Mouse (Mus musculus): ENCODE results near the gene Prtg.

The Prtg gene

DNA sequence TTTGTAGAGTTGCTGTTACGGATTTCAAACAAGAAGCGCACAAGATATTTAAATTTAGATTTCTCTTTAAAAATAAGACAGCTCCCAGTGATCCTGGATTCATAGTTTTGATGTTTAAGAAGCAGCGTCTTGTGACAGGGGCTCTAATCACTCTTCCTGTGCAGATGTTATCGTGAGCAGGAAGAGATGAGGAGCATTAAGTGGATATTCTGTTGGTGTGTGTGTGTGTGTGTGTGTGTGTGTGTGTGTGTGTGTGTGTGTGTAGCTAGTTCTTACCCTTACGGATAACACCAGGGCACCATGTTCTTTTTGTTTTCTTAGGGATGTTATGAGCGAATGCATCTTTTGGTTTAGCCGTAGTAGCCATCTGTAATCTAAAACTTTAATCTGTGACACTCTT is 5.4 kb downstream of the Prtg start:
- DNase-seq, result no peak

DNA sequence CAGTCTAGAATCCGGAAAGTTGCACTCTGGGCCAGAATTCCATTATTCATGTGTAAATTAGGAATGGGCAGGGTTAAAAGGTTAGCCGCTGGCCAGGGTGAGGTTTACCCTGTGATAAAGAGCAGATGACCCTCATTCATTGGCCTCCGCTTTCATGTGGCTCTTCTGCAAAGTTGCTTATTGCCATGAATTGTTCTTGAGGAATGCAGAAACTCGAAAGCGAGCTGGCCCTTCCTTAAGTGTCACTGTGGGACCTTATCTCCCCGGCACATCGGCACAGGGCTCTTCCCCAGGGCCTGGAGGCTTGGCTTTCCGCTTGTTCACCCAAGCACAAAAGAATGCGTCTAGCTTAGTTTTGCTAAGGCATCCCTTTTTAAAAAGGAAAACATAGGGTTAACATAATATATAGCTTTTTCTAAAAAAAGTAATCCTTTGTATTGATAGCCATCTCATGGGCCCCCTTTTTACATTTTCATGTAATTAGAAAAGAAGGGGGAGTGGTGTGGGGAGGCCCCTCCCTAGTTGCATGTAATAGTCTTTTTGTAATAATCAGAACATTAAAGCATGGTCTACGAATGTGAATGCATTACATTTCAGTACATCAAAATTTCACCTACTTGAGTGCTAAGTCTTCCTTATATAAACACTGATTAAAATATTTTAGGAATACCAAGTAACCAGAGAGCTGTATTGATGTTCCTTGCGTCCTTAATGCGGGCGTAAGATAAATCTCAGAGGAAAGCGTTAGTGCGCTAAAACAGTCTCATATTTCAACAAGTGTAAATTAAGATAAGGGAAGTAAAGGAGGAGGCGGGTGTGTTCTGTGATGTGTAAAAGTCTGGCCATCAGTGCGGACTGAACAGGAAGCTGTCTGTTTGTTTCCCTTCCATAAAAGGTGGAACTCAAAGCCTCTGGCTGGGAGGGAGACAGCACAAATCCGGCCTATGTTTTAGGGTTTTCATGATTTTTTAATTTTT is 6.2 kb downstream of the Prtg start:
- no peak for DNase-seq

DNA sequence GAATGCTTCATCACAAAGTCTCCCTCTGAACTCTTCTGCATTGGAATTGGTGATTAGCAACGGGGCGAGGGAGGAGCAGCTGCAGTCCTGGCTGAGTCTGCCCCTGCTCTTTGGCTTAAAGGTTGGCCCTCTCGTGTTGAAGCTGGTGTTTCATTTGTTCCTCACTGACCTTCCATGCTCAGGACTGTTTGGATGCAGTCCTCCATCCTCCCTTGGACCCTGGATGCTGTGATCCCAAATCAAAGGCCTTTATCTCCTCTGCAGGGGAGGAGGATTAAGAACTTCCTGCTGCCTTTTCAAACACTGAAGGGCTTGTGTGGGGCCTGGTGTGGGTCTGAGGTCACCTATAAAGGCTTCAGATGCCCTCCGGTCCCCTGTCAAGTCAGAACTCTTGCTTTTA is 18.8 kb downstream of the Prtg start:
- DNase-seq, result no peak

DNA sequence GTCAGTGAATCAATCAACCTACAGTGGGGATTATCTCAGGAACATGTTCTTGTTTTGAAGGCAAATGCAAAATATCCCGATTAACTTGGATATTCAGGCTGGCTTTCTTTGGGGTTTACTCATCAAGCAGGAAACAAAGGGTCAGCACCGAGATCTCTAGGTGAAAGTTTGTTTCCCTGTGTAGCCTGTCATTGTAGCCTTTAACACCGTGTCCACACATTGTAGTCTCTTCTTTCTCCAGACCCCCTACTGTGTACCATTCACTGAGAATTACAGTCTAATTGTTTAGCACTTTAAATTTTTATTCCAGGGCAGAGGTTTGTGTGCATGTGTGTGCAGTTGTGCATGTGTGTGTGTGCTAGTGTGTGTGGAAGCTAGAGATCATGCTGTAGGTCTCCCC is 19.3 kb downstream of the Prtg start:
- DNase-seq, result no peak

DNA sequence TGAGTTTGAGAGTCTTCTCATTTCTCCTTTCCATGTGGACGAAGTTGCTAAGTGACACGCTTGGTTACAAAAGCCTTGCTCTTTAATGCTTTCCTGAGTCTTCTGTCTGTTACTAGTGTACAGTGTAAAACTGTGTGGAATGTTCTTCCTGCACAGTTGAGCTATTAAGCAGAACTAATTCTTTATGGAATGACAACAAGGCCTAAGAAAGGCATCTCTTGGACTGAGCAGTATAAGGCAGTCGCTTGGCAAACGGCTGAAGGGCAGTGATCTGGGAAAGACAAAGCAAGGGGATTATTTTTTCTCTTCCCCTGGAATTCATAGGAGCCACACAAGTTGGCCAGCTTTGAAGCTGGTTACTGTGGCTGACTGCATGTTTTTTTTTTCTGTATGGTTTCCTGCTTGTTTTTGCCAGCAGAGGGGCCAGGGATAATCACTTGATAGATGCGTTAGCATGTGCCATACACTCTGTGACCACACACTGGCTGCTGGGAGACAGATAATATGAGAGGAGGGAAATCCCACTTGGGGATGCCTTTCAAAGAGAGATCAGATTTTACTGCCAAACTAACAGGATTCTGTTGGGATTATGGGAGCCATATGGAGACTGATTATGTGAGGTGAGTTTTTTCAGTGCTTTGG is 22.1 kb downstream of the Prtg start:
- DNase-seq, result no peak

DNA sequence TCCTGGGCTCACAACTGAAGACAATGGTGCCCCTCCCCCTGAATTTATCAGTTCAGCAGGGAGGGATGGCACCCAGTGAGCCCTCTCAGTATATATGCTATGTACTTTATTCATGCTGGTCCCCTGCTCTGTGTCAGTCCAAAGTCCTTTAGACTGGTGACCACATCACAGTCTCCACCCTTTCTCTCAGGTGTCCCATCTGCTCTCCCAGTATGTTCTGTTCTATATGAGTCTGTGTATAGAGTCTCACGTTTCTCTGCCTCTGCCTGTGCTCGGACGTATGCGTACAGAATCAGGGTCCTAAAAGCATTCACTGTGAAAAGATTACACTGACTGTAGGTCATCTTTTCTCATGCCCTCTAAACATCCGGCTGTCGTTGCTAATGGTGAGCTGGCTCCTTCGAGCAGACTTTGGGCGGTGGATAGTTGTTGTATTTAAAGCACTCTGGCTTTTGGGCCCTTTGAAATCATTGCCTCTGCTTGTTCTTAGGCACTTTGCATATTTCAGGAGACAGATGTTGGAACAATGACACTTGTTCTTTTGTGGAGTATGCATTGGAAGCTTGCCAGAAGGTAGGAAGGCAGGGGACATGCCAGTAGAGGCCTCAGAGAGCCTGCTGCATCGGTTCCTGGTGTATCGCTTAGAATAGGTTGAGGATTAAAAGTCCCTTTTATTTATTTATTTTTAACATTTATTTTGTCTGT is 27.5 kb downstream of the Prtg start:
- DNase-seq, result no peak

DNA sequence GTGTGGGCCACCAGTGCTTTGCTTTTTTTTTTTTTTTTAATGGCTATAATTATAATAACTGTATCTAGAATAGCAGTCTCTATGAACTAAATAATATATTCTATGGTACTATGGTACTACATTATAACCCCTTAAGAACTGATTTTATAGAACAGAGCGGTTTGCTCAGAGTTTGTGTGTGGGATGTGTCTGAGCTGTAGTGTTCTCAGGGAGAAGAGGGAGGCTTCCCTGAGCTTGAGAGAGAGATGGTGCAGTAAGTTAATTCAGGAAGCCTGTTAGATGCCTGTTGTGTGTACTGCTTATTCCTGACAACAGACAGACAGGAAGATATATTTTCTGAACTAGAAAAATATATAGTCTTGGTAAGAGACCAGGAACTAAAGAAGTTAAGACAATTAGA is 28.3 kb downstream of the Prtg start:
- no peak for DNase-seq

DNA sequence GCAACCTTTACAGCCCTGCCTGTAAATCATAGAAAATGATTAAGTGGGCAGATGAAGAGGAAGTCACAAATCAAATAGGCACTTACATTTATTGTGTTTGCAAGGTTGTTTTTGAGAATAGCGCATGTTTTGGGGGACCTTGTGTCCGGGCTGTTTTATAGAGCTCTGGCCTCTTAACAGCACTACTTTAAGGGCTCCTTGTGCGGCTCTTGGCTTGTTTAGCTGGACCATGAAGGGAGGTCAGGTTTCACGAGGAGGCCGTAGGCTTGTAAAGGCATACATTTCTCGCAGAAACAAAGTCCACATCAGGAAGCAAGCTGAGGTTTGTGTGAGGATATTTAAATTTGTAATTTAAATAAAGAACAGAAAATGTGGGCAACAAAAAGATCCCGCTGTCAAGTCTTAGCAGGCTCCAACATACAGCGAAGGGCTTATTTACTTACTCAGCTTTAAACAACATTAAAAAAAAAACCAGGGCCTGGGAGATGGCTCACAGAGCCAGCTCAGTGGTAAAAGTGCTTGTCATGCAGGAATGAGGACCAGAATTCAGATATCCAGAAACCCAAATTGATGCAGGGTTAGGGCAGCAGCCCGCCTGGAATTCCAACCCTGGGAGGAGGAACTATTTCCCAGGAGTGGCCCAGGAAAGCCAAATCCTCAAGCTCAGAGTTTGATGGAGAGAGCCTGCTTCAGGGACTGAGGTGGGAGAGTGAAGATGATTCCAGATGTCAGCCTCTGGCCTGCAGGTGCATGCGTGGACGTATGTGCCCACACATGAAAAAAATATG is 30.2 kb downstream of the Prtg start:
- DNase-seq, result no peak

DNA sequence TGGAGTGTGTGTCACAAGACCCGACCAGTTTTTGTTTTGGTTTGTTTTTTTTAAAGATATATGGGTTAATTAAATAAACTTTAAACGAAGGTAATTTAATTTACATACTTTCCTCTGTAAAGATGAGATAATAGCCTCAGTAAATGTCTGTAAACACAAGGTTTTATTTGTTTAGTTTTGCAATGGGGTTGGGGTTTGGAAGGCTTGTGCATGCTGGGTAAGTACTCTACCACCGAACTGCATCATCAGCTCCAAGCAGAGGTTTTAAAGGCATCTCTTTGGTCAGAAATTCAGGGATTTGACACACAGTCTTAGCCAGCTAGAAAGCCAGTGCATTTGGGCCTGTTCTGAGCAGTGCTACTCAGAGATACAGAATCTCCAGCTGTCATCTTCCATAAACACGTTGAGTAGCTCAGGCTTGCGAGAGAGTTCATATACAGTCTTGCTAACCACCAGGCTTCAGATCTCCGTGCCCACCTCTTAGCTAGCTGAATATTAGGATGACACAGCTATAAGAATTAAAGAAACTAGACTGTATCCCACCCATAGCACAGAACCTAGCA is 31.0 kb downstream of the Prtg start:
- no peak for DNase-seq

DNA sequence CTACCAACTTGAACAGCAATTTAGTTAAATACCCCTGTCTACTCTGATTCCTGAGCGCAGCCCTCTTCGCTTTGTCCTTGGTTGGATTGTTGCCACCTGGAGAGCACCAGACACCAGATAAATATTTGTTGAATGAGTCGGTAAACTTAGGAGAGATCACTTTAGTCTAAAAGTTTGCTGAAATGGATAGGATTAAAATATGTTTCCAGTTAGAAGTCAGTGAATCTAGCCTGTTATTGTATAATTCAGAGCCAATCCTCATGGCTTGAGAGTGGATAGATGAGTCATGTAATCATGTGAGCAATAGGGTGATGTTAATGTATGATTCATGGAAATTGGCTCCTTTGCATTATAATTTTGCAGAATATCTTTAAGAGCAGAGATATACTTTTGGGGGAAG is 31.6 kb downstream of the Prtg start:
- no peak for DNase-seq

DNA sequence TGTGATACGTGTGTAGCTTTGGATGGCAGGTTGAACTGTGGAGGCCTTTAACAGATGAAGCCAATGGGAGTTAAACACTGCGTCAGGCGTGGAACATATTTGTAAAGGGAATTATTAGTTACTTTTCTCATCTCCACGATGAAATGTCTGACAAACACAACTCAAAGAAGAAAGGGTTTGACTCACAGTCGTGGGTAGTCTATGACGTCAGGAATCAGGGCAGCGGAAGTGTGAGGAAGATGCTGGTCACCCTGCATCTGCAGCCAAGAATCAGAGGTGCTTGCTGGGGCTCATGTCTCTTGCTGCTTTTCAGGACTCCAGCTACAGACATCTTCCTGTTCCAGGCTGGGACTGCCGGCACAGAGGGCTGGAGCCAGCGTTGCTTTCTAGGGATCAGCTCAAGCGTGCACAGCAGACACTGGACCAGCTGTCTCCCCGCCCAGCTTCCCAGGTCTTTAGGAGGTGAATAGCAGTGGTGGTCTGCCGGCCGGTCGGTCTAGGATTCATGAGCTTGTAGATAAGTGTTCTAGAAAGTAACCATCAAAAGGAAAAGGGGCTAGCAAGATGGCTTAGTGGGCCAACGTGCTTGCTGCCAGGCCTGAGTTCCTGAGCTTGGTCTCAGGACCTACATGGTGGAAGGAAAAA is 32.8 kb downstream of the Prtg start:
- no peak for DNase-seq

DNA sequence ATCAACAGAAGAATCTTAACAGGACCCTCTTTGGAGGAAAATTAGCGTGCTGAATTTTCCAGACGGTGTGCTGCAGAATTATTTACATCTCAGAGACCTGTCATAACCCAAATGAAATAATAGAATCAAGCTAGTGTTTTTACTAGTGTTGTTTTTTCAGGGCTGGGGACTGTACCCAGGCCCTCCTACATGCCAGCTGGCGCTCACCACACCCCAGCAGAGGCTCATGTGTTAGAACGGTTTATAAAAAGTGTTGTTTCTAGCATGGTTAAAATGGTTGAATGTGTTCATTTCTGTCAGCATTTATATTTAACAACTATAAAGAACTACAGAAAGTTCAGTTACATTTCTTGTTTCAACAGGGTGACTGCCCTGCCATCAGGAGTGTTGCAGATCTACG is 37.8 kb downstream of the Prtg start:
- no peak for DNase-seq

DNA sequence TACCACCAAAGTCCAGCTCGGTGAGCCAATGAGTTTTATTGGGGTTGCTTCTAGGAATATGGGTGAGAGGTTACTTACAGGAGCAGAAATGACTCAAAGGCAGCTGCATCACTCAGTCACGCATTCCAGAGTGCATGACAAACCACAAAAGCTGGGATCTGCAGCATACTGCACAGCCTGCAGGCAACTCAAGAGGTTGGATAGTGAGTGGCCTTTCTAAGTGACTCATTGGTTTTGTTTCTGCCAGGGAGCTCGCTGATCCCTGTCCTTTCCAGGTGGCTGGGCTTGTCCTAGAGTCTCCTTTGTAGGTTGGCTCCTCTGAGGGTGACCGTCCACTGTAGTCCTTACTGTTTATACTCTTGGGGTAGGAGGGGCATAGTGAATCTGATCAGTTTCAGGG is 39.5 kb downstream of the Prtg start:
- no peak for DNase-seq

DNA sequence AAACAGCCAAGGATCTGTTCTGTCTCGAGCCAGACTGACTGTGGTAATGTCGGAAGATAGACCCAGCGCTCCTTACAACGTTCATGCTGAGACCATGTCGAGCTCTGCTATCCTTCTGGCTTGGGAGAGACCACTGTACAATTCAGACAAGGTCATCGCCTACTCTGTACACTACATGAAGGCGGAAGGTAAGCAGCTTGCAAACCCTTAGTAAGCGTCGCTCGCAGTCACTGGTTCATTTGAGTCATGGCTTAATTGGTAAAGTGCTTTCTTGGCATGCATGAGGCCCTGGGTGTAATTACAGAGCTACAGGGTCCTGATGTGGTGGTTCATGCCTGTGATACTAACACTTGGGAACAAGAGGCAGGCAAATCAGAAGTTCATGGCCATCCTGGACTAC is 44.9 kb downstream of the Prtg start:
- no peak for DNase-seq

DNA sequence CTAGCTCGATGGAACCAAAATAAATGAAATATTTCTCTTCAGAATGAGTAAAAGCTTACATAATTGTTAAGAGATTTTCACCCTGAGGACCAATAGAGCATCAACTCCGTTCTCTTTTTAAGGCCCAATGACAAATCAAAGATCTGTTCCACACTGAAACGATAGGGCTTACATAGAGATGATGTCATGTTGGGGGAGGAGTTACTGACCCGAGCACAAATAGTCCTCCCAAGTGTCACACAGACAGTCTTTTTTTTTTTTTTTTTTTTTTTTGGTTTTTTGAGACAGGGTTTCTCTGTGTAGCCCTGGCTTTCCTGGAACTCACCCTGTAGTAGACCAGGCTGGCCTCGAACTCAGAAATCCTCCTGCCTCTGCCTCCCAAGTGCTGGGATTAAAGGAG is 45.3 kb downstream of the Prtg start:
- no peak for DNase-seq

DNA sequence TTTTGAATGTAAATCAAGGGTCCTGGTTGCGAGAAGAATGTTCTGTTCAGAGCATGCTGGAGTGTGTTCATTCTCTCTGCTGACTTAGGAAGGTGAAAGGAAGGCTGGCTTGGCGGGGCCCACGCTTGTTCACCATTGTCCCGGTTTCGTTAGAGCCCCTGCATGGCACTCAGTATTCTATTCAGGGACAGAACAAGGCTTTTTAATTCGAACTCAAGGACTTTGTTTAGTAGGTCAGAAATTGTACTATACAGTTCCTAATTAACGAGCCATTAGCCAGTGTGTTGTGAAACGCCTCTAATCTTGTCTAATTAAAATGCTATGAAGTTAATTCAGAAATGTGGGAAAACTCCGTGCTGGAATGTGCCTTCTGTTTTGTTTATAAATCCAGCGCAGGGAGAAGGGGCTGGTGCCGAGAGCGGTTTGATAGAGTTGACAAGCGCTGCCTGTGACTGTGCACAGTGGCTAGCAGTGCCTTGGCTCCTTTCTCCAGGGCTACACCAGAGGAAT is 47.1 kb downstream of the Prtg start:
- no peak for DNase-seq

DNA sequence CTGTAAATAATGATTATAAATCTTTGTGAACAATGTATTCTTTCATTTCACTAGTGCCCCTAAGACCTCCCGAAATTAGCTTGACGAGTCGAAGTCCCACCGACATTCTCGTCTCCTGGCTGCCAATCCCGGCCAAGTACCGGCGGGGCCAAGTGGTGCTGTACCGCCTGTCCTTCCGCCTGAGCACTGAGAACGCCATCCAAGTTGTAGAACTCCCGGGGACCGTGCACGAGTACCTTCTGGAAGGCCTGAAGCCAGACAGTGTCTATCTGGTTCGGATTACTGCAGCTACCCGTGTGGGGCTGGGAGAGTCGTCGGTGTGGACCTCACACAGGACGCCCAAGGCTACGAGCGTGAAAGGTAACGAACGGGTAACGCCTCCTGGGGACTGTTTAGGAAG is 50.0 kb downstream of the Prtg start:
- peak in 1 of 2 experiments; percentile 10 for DNase-seq

DNA sequence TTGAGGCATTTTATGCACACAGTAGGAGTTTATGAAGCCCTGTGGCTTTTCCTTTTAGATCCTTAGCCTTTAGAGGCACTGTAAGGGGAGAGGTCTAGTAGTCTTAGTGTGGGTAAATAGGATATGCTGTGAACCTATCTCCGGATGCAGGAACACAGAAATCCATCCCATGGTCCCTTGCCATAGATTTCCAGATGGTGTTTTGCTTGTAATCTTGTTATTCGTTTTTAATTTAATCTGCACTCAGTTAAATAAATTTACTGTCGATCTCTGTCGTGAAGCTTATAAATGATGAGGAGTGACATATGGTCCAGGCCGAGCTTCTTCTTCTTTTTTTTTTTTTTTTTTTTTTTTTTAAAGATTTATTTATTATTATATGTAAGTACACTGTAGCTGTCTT is 54.1 kb downstream of the Prtg start:
- DNase-seq, result no peak

DNA sequence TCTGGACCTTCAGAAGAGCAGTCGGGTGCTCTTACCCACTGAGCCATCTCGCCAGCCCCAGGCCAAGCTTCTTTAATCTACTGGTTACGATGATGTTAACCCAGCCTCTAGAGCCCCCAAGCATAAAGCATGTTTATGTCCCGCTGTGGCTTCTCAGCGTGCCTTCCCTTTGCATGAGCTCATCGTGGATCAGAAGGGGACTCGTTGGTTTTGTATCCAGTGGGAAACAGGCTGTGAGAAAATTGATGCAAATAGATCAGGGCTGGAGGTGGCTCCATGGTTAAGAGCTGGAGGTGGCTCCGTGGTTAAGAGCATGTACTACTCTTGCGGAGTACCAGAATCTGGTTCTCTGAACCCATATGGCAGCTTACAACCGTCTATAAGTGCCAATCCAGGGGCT is 54.6 kb downstream of the Prtg start:
- no peak for DNase-seq

DNA sequence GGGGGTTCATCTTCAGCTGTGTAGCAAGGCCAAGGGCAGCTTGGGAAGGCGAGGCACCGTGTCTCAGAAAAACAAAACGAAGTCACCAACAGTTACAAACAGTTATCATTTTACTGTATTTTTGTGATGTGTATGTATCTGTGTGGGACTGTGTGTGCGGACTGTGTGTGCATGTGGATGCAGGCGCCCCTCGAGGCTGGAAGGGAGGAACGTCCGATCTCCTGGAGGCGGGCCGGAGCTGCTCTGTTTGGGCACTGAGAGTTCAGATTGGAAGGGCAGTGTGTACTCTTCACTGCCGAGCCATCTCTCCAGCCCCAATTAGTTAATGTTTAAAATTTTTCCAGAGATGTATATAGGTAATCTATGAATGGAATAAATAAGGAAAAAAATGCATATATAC is 55.5 kb downstream of the Prtg start:
- no peak for DNase-seq

DNA sequence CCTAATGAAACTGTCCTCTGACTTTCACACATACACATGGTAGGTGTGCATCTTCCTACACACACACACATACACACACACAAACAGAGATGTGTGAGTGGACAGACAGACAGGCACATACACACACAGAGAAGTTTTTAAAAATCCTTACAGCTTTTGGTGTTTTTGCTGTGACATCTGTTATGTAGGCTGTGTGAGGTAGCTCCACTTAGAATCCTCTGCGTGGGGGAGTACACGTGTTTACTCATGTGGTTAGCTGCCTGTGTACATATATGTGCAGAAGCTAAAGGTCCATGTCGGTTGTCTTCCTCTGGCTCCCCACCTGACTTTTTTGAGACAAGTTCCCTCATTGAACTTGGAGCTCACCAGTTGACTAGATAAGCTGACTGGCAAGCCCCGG is 56.3 kb downstream of the Prtg start:
- no peak for DNase-seq

DNA sequence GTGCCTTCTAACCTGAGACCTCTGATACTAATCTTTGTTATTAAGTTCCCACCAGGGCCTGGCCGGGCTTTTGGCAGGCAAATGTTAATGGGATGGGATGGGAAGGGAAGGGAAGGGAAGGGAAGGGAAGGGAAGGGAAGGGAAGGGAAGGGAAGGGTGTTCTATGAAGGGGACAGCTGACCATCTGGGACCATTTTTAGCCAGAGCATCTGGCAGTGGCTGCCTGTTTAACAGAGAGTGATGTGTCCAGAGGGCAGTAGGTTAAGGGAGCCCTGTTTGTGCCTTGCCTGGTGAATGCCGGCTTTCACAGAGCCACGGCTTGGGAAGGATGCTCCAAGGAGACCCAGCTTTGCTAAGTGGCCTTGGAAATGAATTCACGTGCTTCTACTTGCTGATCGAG is 57.1 kb downstream of the Prtg start:
- no peak for DNase-seq

All from cerebellum, postnatal 25 days (tissue).